Mouse (Mus musculus) forelimb bud, embryonic 11.5 days (tissue): ENCODE results near the gene Polr1c.

Experiments
- DNase-seq: peaks from one replicate; pipeline ENCODE4 v3.0.0-alpha.2; 2012; ENCODE audit warnings: low read depth, low spot score

Gene Polr1c

DNA sequence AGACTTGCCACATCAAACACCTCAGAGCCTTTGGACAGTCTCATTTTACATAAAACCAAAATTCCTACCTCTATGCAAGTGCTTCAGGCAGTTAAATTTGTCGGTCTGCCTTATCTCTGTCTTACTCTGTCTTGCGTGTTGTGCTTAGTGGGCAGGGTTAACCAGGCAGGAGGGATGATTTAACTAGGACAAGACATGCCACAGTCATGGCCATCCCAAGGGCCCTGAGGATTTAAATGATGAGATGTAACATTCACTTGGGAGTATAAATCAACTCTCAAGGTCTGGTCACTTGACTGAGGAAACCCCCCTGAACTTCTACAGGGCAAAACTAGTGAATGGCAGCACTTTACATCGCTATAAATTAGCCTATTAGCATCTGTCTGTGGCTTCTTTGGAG is 26.3 kb downstream of the Polr1c start:
- no peak for DNase-seq

DNA sequence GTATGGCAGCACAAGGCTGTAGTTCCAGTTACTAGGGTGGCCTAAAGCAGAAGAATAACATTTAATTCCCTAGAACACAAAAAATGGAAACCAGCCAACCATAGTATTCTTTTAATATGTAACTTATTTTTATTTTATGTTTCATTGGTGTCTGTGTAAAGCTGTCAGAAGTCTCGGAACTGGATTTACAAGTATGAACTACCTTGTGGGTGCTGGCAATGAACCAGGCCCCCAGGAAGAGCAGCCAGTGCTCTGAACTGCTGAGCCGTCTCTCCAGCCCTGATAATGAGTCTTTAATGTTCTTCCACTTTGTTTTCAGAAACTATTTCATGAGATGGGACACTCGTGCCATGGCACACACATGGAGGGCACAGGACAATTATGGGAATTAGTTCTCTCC is 37.3 kb downstream of the Polr1c start:
- no peak for DNase-seq

GRCm38 (mm10) chr17:46206676-46207075 is 41.2 kb downstream of the Polr1c start:
- no peak for DNase-seq

DNA sequence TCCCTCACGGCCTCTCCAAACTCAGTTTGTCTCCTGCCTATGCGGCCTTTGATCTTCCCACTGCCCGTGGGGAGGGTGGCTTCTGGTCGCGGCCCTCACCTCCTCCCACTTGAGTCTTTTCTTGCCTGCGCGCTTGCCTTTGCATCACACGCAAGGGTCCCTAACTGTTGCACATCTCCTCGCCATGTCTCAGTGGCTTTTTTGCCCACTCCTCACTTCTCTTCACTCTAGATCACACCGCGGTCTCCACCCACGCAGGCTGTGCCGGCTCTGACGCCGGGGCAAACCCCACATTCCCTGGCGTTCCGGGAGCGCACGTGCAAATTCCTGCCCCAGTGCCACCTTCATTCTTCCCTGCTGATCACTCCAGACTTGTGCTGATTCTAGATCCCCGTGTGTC is 44.8 kb downstream of the Polr1c start:
- no peak for DNase-seq

DNA sequence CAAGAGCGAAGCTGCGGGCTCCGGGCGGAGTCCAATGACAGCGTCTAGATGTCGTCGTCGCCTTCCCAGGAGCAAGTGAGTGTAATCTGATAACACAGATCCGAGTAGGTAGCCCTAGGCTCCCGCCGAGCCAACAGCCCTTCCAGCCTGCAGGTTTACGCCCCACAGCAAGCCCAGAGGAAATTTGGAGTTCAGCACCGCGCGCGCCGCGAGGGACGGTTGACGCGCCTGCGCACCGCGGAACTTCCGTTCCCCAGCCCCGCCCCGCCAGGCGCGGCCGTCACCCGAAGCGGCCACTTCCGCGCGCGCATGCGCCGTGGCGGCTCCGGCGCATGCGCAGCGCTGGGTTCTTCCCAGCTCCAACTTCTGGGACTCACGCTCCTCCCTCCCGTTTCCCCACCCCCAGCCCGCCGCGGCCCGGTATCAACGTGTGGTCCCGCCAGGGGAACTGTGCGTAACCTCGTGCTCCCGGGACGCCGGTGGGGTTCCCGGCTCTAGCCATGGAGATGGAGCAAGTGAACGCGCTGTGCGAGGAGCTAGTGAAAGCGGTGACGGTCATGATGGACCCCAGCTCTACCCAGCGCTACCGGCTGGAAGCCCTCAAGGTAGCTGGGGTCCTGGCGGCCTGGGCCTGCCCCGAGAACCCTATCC is 45.3 kb downstream of the Polr1c start, which contains the start of the genes Polh and Xpo5:
Polh (minus strand) TSS at position 225 of the 651 bp plus-strand sequence.
Xpo5 (plus strand) TSS at position 362 of the 651 bp plus-strand sequence.
- peak; percentile 98 for DNase-seq

DNA sequence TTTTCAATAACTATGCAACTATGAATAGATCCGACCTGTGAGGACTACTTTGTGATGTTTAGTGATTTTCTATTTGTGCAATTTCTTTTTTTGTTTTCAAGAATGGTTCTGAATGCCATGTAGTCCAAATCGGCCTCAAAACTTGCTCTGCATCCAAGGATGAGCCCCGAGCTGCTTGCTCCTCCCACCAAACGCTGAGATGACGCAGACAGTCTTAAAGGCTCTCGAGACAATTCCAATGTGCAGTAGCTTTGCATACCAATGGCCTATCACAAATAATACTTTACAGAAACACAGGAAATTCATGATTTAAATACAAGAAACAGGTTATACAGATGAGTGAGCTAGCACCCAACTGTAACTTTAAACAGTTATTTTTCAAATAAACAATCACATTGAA is 46.7 kb downstream of the Polr1c start:
- DNase-seq = no peak
